Mouse (Mus musculus) spleen, adult 2 months (tissue): Measurements from ENCODE around the gene Akna.

Experiments used
- CTCF ChIP-seq: fragments of 200-500 bp; IDR thresholded peaks from 2 replicates; pipeline ENCODE4 v1.5.1; 2011; ENCODE audit warnings: mild to moderate bottlenecking, inconsistent platforms; ENCODE audit not compliant: insufficient read depth, insufficient read length, insufficient replicate concordance; ENCODE audit errors: extremely low read depth
- POLR2A ChIP-seq: fragments of 200-500 bp; IDR thresholded peaks from 2 replicates; pipeline ENCODE4 v1.6.1; 2011; ENCODE audit warnings: low read depth, low read length, inconsistent platforms

GRCm38 (mm10) chr4:63409908-63410582 lies 6.9 kb upstream of the Akna start:
- TF ChIP-seq CTCF (no peak), POLR2A (no peak; the same call in 1 of the 2 replicates)
